ENCODE assay signal across 9 mouse cellular contexts in genomic region chr9:48893986-48894385, GRCm38 (mm10). TPM values are rescaled to one million over a fixed set of nuclear protein-coding genes. Genes with fewer than 3 reads are reported as not detected.
DNase-seq lines count a peak whose midpoint lies in the region; ATAC-seq and TF ChIP-seq lines count a peak whose summit lies in the region.
"Had no signal": no experiment of that assay in that cellular context is flagged by ENCODE, and none has a peak within 500 bp of the region (broad histone marks: within the 10 kb centered on the region; RNA-seq: fewer than 3 reads in every experiment).

No protein-coding gene starts in this region.

- H3K9me3 ChIP-seq in G1E (replicated peaks), result no peaks in the 10 kb centered on the region

- no peaks in the 10 kb centered on the region; the same call in 1 of the 2 replicates for H3K4me1 ChIP-seq in G1E (ENCODE audit: insufficient read depth, low read depth, low read length)

- H3K36me3 ChIP-seq in G1E (replicated peaks), result no peaks in the 10 kb centered on the region

- no peak overlapping the region for H3K4me3 ChIP-seq in G1E (ENCODE audit: low read depth, low read length)

- peak; percentile 38; the same call in 1 of the 2 replicates for TF ChIP-seq CTCF in G1E (IDR thresholded peaks at IDR 0.05; ENCODE audit: low read depth, low read length)

- H3K27me3 ChIP-seq in G1E (ENCODE audit: insufficient read depth, low read length), result peaks cover 13% of the 10 kb centered on the region; the same call in 1 of the 2 replicates

- no peak for ATAC-seq in G1E (ENCODE audit: extremely low read depth, insufficient number of reproducible peaks, low FRiP score, poor library complexity, severe bottlenecking)

- DNase-seq in G1E (ENCODE audit: low spot score), result peak; percentile 14
- peak; percentile 39 for DNase-seq in adrenal gland, adult 8-10 months
- peak; percentile 89 for DNase-seq in embryo, embryonic 10 days (ENCODE audit: low spot score)
- peak; percentile 70 for DNase-seq in gastrocnemius, postnatal 10 days
- DNase-seq in layer of hippocampus, adult 18-20 months (ENCODE audit: low spot score in 2 of 2), result peak; percentile 65 to 87
- peak; percentile 77 for DNase-seq in lung, postnatal 10 days
- peak; percentile 72 for DNase-seq in right cerebral cortex, adult 18-20 months
- peak; percentile 36 for DNase-seq in yolk sac, embryonic 10.5 days (ENCODE audit: low spot score)

RNA-seq across cellular contexts. Expression of gene Htr3a, which starts 16.9 kb away (rescaled TPM):
- total RNA-seq in G1E (2014; fragmentation: Nextera tagmentation) (not detected in 2 replicates), G1E (2017) (0.06 TPM in 1 of 2 replicates, not detected in the other)
- not detected in 2 replicates for polyA plus RNA-seq in G1E (2012)
- 10 to 100 TPM in 2 of 4 experiments, 1 to 10 TPM in 2; 4.7 to 14.2 (median 8.5) TPM for total RNA-seq in adrenal gland, adult 8-10 months (2022)
- not detected for total RNA-seq in gastrocnemius, postnatal 10 days (2021)
- 10 to 100 TPM; 14.5 to 15.9 TPM for total RNA-seq in layer of hippocampus, adult 18-20 months (2021)
- polyA plus RNA-seq: macrophage had no signal

RNA-seq across cellular contexts. Expression of gene Zbtb16, which starts 58.0 kb away (rescaled TPM):
- total RNA-seq in G1E (2014; fragmentation: Nextera tagmentation), result 35.0 and 45.5 TPM in 2 replicates
- total RNA-seq in G1E (2017), result 9.7 and 10.6 TPM in 2 replicates
- 18.4 and 20.0 TPM in 2 replicates for polyA plus RNA-seq in G1E (2012)
- total RNA-seq in adrenal gland, adult 8-10 months (2022), result 10 to 100 TPM; 35.2 to 79.6 (median 54.4) TPM
- total RNA-seq in gastrocnemius, postnatal 10 days (2021), result 10 to 100 TPM; 24.7 to 60.1 TPM
- 100 to 1,000 TPM; 142 to 156 TPM for total RNA-seq in layer of hippocampus, adult 18-20 months (2021)

Comparison
In these comparisons a context has a peak if more than half of its experiments do, and no peak if none do; other contexts are left out.
1. DNase-seq: peak in every context shown above with its lines; median percentile 89 in embryo, embryonic 10 days; 77 in lung, postnatal 10 days; 76 in layer of hippocampus, adult 18-20 months; 72 in right cerebral cortex, adult 18-20 months; 70 in gastrocnemius, postnatal 10 days; 39 in adrenal gland, adult 8-10 months; 36 in yolk sac, embryonic 10.5 days; 14 in G1E.
2. RNA of gene Htr3a, which starts 16.9 kb away (total RNA-seq): 14.5 to 15.9 TPM in layer of hippocampus, adult 18-20 months and 4.7 to 14.2 TPM in adrenal gland, adult 8-10 months; not detected in gastrocnemius, postnatal 10 days and 0.06 TPM in G1E; every median in the first group is over 4 times any median in the second.